Mouse (Mus musculus) activated CD4-positive, CD25-positive, alpha-beta regulatory T cell, adult 4 months (primary cell): Measurements from ENCODE around the gene Ypel3. TPM values are rescaled to one million over a fixed set of nuclear protein-coding genes. Genes with fewer than 3 reads are reported as not detected.
A peak's percentile ranks its signal among the peaks of the same experiment; 100 is the strongest.

Experiments
- ATAC-seq: one replicate; pipeline ENCODE4 v1.8.0; 2017
- polyA plus RNA-seq, 2 experiments: library from polyadenylated mRNA; unstranded; fragments of 100-300 nt; shearing (Covaris generic); gene quantifications; one replicate each; pipeline ENCODE4 v1.2.1; 2017

Gene Ypel3
- polyA plus RNA-seq, 2 experiments from 2014 or later, result 101 to 105 TPM

GRCm38 (mm10) chr7:126794271-126794605 is 17.5 kb downstream of the Ypel3 start:
- ATAC-seq, result peak; percentile 33

DNA sequence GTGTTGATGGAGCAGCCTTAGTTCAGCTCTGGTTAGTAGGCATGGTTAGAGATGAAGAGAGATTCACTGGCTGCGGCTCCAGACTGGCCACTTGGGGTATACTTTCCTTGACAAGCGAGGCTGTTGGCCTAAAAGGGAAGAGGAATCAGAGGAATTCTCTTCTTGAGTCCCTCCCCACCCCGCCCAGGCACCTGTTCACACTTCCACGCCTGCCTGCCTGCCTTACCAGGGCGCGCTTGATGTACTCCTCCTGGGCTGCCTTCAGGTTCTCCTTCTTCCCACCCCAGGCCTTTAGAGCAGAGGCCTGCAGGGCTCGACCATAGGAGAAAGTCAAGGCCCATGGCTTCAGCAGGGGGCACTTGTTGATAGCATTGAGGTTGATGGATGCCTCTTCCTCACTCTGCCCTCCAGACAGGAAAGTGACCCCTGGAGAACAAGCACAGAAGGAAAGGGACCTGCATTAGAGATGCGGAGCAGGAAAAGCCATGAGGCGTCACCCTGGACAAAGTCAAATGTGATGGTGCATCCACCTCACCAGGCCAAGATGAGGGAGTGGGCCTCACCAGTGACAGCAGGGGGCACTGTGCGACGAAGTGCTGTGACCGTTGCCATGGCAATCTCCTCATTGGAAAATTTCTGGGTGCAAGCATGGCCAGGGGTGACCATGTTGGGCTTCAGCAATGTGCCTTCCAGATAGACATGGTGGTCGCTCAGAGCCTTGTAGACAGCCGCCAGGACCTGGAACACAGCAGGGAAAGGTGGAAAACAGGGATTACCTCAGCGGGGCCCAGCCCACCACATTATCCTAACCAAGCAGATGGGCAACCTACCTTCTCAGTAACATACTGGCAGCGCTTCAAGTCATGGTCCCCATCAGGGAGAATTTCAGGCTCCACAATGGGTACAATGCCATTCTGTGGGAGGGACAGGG is 18.9 kb downstream of the Ypel3 start:
- no peak for ATAC-seq

DNA sequence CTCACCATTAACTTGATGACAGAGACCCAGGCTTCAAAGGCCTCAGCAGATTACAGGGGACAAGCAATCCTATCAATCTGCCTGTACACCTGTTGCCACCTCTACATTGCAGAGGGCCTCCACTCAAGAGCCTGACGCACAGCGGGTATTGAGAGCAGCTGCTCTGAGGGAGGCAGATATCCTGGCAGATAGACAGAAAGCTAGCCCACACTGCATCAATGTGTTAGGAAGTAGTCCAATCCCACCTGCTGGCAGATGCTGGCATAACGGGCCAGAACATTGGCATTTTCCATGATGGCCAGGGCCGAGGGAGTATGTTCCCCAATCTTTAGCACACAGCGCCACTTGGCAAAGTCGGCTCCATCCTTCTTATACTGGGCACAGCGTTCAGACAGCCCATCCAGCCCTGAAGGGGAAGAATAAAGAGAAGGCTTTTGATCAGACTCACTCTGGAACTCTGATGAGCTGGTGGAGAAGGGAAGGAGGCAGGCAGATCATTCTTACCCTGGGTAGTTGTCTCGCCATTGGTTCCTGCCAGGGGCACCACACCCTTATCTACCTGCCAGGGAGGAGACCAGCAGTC is 19.7 kb downstream of the Ypel3 start:
- no peak for ATAC-seq

DNA sequence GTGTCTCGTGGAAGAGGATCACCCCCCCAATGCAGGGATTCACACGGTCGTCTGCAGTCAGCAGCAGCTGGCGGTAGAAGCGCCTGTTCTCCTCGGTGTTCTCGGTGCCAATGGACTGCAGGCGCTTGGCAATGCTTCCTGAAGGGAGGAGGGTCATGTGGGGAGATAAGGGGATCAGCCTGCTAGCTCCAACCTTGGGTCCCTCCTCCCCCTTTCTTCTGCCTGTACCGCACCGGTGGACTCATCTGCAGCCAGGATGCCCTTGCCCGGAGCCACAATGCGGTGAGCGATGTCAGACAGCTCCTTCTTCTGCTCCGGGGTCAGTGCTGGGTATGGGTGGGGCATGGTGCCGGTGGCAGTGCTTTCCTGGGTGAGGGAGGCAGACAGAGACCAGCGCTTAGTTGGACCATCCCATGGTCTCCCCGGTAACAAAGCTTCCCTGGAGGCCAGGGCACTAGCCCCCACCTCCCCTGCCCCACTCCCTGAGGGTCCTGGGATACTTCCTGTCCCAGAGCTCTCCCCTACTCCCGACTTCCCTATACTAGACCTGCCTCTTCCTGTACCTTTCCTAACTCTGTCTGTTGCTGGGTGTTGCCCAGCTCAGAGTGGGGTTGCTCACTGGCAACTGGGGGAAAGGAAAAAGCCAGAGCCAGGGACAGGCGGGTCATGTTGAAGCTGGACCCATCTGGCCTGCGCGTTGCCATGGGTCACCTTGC is 20.8 kb downstream of the Ypel3 start, which contains the start of gene Fam57b:
Gene Fam57b (plus strand): TSS at position 258 of the 716 bp plus-strand sequence.
- no peak for ATAC-seq

DNA sequence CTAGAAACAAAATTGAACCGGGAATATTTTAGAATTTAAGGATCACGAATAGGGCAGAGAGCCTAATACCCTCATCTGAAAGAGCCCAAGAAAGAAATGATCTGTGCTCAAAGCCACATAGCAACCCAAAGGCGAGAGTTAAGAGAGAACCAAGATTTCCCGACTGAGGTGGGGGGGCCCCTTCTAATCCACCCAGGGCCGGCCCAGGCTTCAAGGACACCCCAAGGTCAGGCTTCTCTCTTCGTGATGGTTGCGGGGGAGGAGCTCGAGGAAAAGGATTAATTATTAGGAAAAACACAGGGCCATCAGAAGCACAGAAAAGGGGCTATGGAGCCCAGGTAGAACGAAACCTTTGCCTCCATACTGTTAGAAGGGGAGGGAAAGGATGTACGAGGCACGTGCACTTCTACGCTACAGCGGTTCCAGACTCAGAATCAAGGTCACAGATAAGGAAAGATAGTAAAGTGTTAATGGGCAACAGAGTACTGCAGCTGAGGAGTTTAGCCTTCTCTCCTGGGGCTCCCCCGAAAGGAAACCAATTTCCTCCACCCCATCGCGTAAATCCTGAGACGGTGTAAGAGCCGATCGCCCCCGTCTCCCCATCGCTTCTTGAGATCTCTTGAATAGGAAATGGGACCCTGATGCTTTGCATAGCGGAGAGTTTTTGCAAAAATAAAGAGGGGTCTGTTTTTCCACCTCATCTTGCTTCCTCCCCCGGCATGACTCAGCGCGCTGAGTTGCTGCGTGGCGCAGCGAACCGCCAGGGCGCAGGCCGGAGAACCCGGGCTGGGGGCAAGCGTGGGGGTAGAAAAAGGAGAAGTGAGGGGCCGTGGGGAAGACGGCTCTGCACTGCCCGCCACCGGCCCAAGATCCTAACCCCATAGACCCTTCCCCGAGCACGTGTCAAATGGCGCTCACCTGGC is 21.6 kb downstream of the Ypel3 start:
- peak; percentile 13 for ATAC-seq

GRCm38 (mm10) chr7:126799050-126799467 is 22.3 kb downstream of the Ypel3 start:
- peak; percentile 86 for ATAC-seq

DNA sequence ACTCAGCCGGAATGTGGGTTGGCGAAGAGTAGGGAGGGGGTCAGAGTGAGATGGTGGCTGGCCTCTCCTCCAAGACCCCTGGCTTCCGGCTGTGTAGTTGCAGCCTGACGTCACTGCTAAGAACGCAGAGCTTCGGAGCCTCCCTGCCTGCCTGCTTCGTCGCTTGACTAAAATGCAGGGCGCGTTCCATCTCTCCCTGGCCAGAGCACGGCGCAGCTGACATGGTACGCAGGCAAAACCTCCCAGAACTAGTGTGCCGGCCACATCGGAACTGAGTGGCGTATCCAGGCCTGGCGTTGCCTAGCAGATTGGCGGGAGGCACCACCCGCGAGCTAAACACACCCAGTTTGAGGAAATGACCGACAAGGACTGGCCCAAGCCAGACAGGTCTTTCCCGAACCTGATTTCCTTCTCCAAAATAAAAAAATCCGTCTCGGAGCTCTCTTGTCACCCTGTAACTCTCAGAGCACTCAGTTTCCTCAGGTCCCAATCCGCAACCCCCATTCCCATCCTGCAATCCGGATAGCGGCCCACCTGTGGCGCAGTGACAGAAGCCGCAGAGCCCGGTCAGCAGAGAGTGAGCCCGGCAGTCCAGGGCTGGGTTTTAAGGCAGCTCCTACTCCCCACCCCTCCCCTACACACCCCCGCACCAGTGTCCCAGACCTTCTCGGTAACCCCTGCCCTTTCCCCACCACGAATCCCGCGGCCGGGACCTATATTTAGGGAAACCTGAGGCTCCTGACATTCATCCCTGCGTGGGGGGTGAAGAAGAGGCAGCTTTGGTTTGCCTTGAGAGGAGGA is 22.9 kb downstream of the Ypel3 start:
- ATAC-seq, result peak; percentile 66

GRCm38 (mm10) chr7:126800269-126801056 is 23.7 kb downstream of the Ypel3 start:
- no peak for ATAC-seq

- ATAC-seq, result no peak
Observed at GRCm38 (mm10) chr7:126801057-126801422, 24.3 kb downstream of the Ypel3 start.

- no peak for ATAC-seq
Observed at GRCm38 (mm10) chr7:126802134-126802889, 25.6 kb downstream of the Ypel3 start.

GRCm38 (mm10) chr7:126803181-126803580 is 26.4 kb downstream of the Ypel3 start:
- ATAC-seq, result no peak

GRCm38 (mm10) chr7:126803751-126804150 is 27.0 kb downstream of the Ypel3 start:
- ATAC-seq, result no peak

DNA sequence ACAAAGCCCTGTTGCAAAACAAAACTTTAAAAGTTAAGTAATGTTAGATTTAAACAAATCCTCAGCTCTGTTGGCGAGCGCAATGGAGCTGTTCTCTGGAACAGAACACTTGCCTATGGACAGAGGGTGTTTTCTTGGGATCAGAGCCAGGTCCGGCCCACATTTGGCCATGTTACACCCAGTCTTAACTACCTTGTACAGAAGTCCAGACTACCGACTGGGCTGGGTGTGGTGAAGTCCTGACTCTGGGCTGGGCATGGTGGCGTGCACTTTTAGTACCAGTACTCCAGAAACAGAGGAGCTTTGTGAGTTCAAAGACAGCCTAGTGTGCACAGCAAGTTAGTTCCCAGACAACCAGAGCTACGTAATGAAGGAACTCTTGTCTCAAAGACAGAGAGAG is 30.2 kb downstream of the Ypel3 start:
- ATAC-seq, result no peak

GRCm38 (mm10) chr7:126807405-126807804 is 30.6 kb downstream of the Ypel3 start:
- no peak for ATAC-seq

GRCm38 (mm10) chr7:126808703-126809455 is 32.1 kb downstream of the Ypel3 start:
- ATAC-seq, result no peak

- no peak for ATAC-seq
Observed at GRCm38 (mm10) chr7:126809723-126810369, 33.1 kb downstream of the Ypel3 start.

DNA sequence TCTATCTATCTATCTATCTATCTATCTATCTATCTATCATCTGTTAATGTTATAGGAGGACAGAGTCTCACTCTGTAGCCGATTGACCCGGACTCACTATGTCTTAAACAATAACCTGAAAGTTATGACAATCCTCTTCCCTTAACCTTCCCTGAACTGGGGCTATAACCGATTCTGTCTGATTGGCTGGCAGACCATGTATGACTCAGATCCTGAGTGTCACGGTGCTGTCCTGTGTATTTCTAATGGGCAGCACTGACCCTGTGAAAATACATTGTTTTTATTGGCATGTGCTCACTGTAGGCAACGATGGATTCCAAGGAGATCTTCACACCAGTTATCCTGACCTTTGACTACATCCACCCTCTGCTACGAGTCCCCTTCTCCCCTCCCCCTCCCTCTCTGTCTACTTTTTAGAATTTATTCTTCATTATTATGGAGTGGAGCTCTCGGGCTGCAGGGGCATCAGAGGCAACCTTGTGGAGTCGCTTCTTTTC is 39.0 kb downstream of the Ypel3 start:
- no peak for ATAC-seq

GRCm38 (mm10) chr7:126816494-126816893 is 39.7 kb downstream of the Ypel3 start:
- ATAC-seq, result no peak
